Mouse (Mus musculus): ENCODE data around the gene Tmem138.

DNA sequence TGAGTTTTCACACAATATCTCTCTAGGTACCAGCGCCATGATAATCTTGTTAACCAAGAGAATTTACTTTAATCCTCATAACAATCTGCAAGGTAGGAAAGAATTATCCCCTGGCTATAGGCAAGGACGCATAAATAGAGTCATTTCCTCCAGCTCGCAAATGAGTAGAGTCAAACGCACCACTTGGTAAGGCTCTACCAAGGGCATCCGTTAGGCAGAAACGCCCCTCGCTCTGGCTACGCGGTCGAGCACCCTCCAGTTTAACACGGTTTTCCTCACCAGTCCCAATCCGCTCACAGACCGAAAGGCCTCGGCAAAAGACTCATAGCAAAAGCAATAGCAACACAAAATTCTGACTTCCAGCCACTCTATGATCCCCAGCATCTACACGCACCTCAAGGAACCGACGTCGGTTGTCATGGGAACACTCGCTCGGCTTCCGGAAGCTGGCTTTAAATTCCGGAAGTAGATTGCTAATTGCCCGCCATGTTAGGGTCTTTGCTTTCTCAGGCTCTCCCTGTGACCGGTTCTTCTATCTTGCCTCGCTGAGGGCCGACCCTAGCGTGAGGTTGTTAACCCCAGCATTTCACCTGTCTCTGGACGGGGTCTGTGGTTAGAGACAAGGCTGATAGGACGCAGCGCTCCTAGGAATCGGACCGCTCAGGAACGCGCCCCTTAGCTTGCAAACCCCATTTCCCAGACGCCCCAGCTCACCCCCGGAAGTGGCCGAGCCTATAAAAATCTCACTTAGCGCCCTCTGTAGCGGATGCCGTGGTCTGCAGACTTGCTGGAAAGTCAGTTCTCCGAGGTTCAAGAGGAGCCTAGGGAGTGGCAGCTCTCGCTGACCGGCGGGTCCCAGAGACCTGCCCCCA lies at the start of gene Tmem138, which contains the start of gene Cyb561a3:
- peak; percentile 73 for TF ChIP-seq CTCF (IDR thresholded peaks at IDR 0.05; ENCODE audit: low read depth)
- peak; percentile 70 for TF ChIP-seq EP300 (IDR thresholded peaks at IDR 0.05; ENCODE audit: low read depth)

Measured in liver, postnatal 0 days (tissue).